Mouse (Mus musculus): Measurements from ENCODE around the gene Lig1.
A peak's percentile ranks its signal among the peaks of the same experiment; 100 is the strongest.
"Not testable (repeated sequence)": the region's sequence is repeated elsewhere in the genome, so short reads cannot be mapped to it uniquely, and the experiment has no call there.

Lig1 gene

GRCm38 (mm10) chr7:13277081-13277480, at the start of gene Lig1:
Lig1 (plus strand) TSS chr7:13277283.
- DNase-seq (ENCODE audit: low spot score in 2 of 2): no peak

- DNase-seq (ENCODE audit: low spot score in 2 of 2): no peak
Measured at GRCm38 (mm10) chr7:13260746-13261700, 16.1 kb upstream of the Lig1 start.

GRCm38 (mm10) chr7:13263851-13264250, 13.2 kb upstream of the Lig1 start:
- no peak for DNase-seq (ENCODE audit: low spot score in 2 of 2)

- no peak for DNase-seq (ENCODE audit: low spot score in 2 of 2)
Measured at GRCm38 (mm10) chr7:13264396-13264795, 12.7 kb upstream of the Lig1 start.

- DNase-seq (ENCODE audit: low spot score in 2 of 2): no peak
Measured at GRCm38 (mm10) chr7:13268749-13269260, 8.3 kb upstream of the Lig1 start.

GRCm38 (mm10) chr7:13269394-13269793, 7.7 kb upstream of the Lig1 start:
- no peak for DNase-seq (ENCODE audit: low spot score in 2 of 2)

- DNase-seq (ENCODE audit: low spot score in 2 of 2): no peak
Measured at GRCm38 (mm10) chr7:13271704-13272103, 5.4 kb upstream of the Lig1 start.

- no peak for DNase-seq (ENCODE audit: low spot score in 2 of 2)
Measured at GRCm38 (mm10) chr7:13277833-13278232, 750 bp downstream of the Lig1 start.

GRCm38 (mm10) chr7:13278308-13278891, 1.3 kb downstream of the Lig1 start, which contains the start of gene Zswim9:
Zswim9 (minus strand) TSS chr7:13278721.
- peak; percentile 93 to 95 for DNase-seq (ENCODE audit: low spot score in 2 of 2)

- DNase-seq (ENCODE audit: low spot score in 2 of 2): not testable (repeated sequence)
Measured at GRCm38 (mm10) chr7:13278957-13279356, 1.9 kb downstream of the Lig1 start.

GRCm38 (mm10) chr7:13288621-13289020, 11.5 kb downstream of the Lig1 start:
- DNase-seq (ENCODE audit: low spot score in 2 of 2): no peak

GRCm38 (mm10) chr7:13290041-13290675, 13.1 kb downstream of the Lig1 start:
- DNase-seq (ENCODE audit: low spot score in 2 of 2): no peak

- no peak for DNase-seq (ENCODE audit: low spot score in 2 of 2)
Measured at GRCm38 (mm10) chr7:13291370-13291769, 14.3 kb downstream of the Lig1 start.

GRCm38 (mm10) chr7:13293878-13294855, 17.1 kb downstream of the Lig1 start:
- no peak for DNase-seq (ENCODE audit: low spot score in 2 of 2)

- no peak for DNase-seq (ENCODE audit: low spot score in 2 of 2)
Measured at GRCm38 (mm10) chr7:13295256-13295655, 18.2 kb downstream of the Lig1 start.

GRCm38 (mm10) chr7:13297636-13298035, 20.6 kb downstream of the Lig1 start:
- DNase-seq (ENCODE audit: low spot score in 2 of 2): no peak

- DNase-seq (ENCODE audit: low spot score in 2 of 2): no peak
Measured at GRCm38 (mm10) chr7:13298821-13299220, 21.7 kb downstream of the Lig1 start.

GRCm38 (mm10) chr7:13301643-13302042, 24.6 kb downstream of the Lig1 start:
- DNase-seq (ENCODE audit: low spot score in 2 of 2): no peak

- DNase-seq (ENCODE audit: low spot score in 2 of 2): no peak
Measured at GRCm38 (mm10) chr7:13302780-13303179, 25.7 kb downstream of the Lig1 start.

- no peak for DNase-seq (ENCODE audit: low spot score in 2 of 2)
Measured at GRCm38 (mm10) chr7:13303372-13303771, 26.3 kb downstream of the Lig1 start.

- no peak for DNase-seq (ENCODE audit: low spot score in 2 of 2)
Measured at GRCm38 (mm10) chr7:13309407-13309806, 32.3 kb downstream of the Lig1 start.
